Mouse (Mus musculus): ENCODE results near the gene 7420426K07Rik.

The 7420426K07Rik gene

GRCm38 (mm10) chr9:98902819-98903218 lies at the start of gene 7420426K07Rik:
Gene 7420426K07Rik, plus strand, starts transcription at chr9:98903119.
- CTCF ChIA-PET = no interaction called here

DNA sequence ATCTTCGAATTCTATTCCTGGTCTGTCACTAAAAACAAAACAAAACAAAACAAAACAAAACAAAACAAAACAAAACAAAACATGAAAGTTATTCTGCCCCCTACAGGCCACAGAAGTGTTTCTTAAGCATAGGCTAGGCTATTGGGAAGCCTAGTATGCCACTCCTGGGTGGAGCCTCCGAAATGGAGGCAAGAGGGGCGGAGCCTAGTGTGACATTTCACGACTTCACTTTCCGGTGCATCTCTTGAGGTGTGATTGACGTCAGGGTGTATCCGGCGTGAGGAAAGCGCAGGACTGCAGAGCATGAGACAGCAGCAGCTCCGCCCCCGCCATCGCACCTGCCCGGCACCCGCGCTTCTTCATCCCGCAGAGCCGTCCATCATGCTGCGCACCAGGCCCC lies 46.7 kb upstream of the 7420426K07Rik start, which contains the start of gene Prr23a2:
Gene Prr23a2, plus strand, starts transcription at position 285 of the 400 bp plus-strand sequence.
- CTCF ChIA-PET = no interaction called here

- CTCF ChIA-PET = no interaction called here
Measured at GRCm38 (mm10) chr9:98863463-98863862, 39.5 kb upstream of the 7420426K07Rik start.

DNA sequence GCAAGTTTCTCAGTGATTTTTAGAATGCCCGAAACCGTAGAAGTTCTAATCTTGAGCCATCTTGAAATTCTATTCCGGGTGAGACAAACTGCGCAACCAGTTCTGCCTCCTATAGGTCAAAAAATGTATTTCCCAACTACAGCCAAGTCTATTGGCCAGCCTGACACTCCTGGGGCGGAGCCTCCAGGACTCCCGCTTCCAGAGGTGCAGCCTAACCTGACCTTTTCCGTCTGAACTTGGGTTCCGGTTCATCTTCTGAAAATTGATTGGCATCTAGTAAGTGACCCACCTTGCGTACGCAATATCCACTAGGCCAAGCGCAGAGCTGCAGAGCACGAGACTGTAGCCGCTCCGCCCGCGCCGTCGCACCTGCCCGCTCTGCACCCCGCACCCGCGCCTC lies 38.3 kb upstream of the 7420426K07Rik start, which contains the start of gene Prr23a3:
Gene Prr23a3, plus strand, starts transcription at position 197 of the 400 bp plus-strand sequence.
- CTCF ChIA-PET = no interaction called here

DNA sequence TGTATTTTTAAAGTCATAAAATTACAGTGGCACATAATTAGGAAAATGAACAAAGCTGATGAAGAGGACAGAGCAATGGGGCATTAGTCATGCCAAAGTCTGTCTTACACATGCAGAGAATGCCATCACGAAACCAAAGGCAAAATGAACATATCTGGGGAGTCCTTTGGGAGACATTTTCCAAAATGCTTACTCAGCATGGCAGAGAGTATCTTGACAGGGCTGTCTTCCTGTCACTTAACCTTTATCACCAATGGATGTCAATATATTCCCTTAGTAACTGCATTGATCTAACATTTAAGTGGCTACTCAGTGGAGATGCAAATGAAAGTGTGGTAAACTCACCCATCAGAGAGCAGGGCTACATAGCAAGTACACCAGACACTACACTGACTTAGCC lies 1.4 kb upstream of the 7420426K07Rik start:
- CTCF ChIA-PET = no interaction called here

- CTCF ChIA-PET = interaction anchor here (0.6 kb wide), 1 partner anchor 42 kb away, joined by 4 read pairs; no protein-coding TSS in a partner anchor
Measured at GRCm38 (mm10) chr9:98920629-98921523, 18.0 kb downstream of the 7420426K07Rik start.

DNA sequence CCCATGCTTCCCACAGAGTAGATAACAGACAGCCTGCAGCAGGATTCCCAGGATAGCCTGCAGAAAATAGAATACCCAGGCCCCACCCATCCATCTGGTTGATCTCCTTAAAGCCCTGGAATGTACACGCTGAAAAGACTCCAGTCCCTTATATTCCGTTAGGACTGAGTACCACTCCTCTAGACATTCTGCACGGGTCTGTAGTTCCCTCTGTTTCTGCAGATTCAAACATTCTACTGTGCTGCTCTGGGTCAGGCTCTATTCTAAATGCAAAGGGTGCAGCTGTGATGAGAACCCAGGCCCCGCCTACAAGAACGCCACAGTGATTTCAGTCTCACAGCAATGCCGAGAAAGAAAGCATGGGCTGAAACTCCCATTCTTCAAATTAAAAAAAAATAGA lies 20.2 kb downstream of the 7420426K07Rik start:
- CTCF ChIA-PET = no interaction called here

GRCm38 (mm10) chr9:98924183-98924582 lies 21.3 kb downstream of the 7420426K07Rik start:
- CTCF ChIA-PET = no interaction called here

DNA sequence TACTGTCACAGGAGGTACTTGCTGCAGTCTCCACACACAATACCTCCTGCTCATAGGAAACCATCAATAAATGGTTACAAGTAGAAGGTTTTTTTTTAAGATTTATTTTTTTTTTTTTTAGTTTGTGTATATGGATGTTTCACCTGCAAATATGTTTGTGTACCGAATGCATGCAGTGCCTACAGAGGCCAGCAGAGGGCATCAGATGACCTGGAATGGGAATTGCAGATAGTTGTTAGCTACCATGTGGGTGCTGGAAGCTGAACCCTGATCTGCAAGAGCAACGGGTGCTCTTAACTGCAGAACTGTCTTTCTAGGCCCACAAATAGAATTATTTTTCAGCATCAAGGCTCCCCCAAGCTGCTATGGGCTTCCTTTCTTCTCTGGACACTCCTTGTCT lies 26.6 kb downstream of the 7420426K07Rik start:
- CTCF ChIA-PET = interaction anchor here (0.7 kb wide), 1 partner anchor 1124 kb away, joined by 6 read pairs; no protein-coding TSS in a partner anchor

GRCm38 (mm10) chr9:98932931-98933330 lies 30.0 kb downstream of the 7420426K07Rik start:
- CTCF ChIA-PET = no interaction called here

DNA sequence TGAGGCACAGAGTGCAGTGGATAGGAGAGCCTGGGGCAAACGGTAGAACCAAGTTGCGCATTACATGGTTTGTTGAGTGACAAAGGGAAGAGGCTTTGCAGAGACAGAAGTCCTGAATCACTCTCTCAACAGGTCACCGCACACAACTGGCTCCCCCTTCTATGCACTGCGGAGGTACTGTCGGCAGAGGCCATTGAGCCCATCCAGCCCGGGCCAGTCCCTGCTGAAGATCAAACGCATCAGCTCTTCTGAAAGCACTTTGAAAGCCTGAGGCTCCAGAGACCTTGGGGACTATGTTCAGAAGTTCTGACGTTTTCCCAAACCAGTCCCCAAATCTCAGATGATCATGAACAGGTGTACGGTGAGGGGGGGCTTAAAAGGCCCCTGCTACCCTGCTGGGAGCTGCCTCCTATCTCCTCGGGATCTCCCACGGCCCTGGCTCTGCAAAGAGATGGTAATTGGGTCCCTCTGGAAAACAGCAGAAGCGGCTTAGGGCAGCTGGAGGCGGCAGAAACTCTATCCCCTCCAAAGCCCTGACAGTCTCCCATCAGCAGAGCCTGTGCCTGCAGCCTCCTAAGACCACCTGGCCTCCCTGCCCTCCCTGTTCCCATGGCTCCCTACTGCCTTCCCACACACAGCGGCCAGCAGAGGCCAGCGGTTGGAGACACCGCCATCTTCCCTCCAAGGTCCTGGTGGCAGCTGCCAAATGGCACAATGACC lies 32.4 kb downstream of the 7420426K07Rik start:
- CTCF ChIA-PET = no interaction called here

- CTCF ChIA-PET = no interaction called here
Measured at GRCm38 (mm10) chr9:98939290-98939689, 36.4 kb downstream of the 7420426K07Rik start.

GRCm38 (mm10) chr9:98952171-98953050 lies 49.5 kb downstream of the 7420426K07Rik start:
- CTCF ChIA-PET = interaction anchor here (0.7 kb wide), 1 partner anchor 27 kb away, joined by 4 read pairs; no protein-coding TSS in a partner anchor

- CTCF ChIA-PET = interaction anchor here (0.7 kb wide), 1 partner anchor 28 kb away, joined by 4 read pairs; no protein-coding TSS in a partner anchor
Measured at GRCm38 (mm10) chr9:98953291-98953690, 50.4 kb downstream of the 7420426K07Rik start.

- CTCF ChIA-PET = no interaction called here
Measured at GRCm38 (mm10) chr9:98953830-98954229, 50.9 kb downstream of the 7420426K07Rik start.
